8 mouse cellular contexts compared by ENCODE assay signal in genomic region chr5:147050816-147051499, GRCm38 (mm10). TPM values are rescaled to one million over a fixed set of nuclear protein-coding genes. Genes with fewer than 3 reads are reported as not detected.
DNase-seq lines count a peak whose midpoint lies in the region; ATAC-seq and TF ChIP-seq lines count a peak whose summit lies in the region.

No protein-coding gene starts in this region.

- H3K4me1 ChIP-seq in cerebellum, adult 2 months (ENCODE audit: control insufficient read depth, insufficient read depth, low read length), result peaks cover 35% of the 10 kb centered on the region
- peaks cover 19% of the 10 kb centered on the region for H3K4me1 ChIP-seq in lung, embryonic 16.5 days (replicated peaks; ENCODE audit: control insufficient read depth, insufficient read depth, low read length)
- peaks cover 22% of the 10 kb centered on the region for H3K4me1 ChIP-seq in embryonic facial prominence, embryonic 10.5 days
- 0 out of 2 replicates have a peak, but pooled peaks cover 4% of the 10 kb centered on the region for H3K4me1 ChIP-seq in forebrain, postnatal 0 days (ENCODE audit: insufficient read depth)

- H3K27ac ChIP-seq in cerebellum, adult 2 months (ENCODE audit: insufficient read depth, low read length), result peak overlapping the region; percentile 61
- H3K27ac ChIP-seq in lung, embryonic 16.5 days (ENCODE audit: low read length), result no peak overlapping the region
- H3K27ac ChIP-seq in embryonic facial prominence, embryonic 10.5 days (replicated peaks), result 0 out of 2 replicates have a peak overlapping the region, but pooled peaks have one; percentile 19
- H3K27ac ChIP-seq in forebrain, postnatal 0 days (ENCODE audit: low read depth, low read length), result no peak overlapping the region

- no peak for TF ChIP-seq CTCF in cerebellum, adult 2 months (IDR thresholded peaks at IDR 0.05; ENCODE audit: borderline replicate concordance, insufficient read depth, low read depth, low read length)
- TF ChIP-seq CTCF in forebrain, postnatal 0 days (IDR thresholded peaks at IDR 0.05; ENCODE audit: low read depth), result no peak

- no peak for TF ChIP-seq POLR2A in cerebellum, adult 2 months (IDR thresholded peaks at IDR 0.05; ENCODE audit: borderline replicate concordance, insufficient read depth, low read length)

- H3K27me3 ChIP-seq in cerebellum, adult 2 months (ENCODE audit: control insufficient read depth, insufficient read depth, low read length), result no peaks in the 10 kb centered on the region
- no peaks in the 10 kb centered on the region for H3K27me3 ChIP-seq in lung, embryonic 16.5 days (ENCODE audit: control insufficient read depth, insufficient read depth, low read depth, low read length)
- H3K27me3 ChIP-seq in embryonic facial prominence, embryonic 10.5 days (replicated peaks; ENCODE audit: low read depth, poor library complexity, severe bottlenecking), result no peaks in the 10 kb centered on the region
- no peaks in the 10 kb centered on the region for H3K27me3 ChIP-seq in forebrain, postnatal 0 days (ENCODE audit: insufficient read depth, low read length)

- DNase-seq in cerebellum, adult 2 months, result no peak
- no peak for DNase-seq in cerebellum, adult 8-10 months
- DNase-seq in lung, postnatal 4 days, result no peak
- DNase-seq in embryonic facial prominence, embryonic 10.5 days (ENCODE audit: low spot score), result no peak
- peak; percentile 33 to 47 for DNase-seq in natural killer cell, adult 2 months (ENCODE audit: low spot score in 2 of 2)
- no peak for DNase-seq in right cerebral cortex, adult 2 months (ENCODE audit: low spot score in 2 of 2)
- no peak for DNase-seq in forebrain, postnatal 0 days

- H3K9ac ChIP-seq in lung, embryonic 16.5 days (ENCODE audit: low read length), result 0 out of 2 replicates have a peak overlapping the region, but pooled peaks have one; percentile 15
- H3K9ac ChIP-seq in forebrain, postnatal 0 days, result no peak overlapping the region

- H3K4me3 ChIP-seq in cerebellum, adult 2 months (replicated peaks; ENCODE audit: insufficient read depth, low read depth, low read length), result no peak overlapping the region
- no peak overlapping the region for H3K4me3 ChIP-seq in lung, embryonic 16.5 days (ENCODE audit: low read length)
- H3K4me3 ChIP-seq in embryonic facial prominence, embryonic 10.5 days, result no peak overlapping the region
- H3K4me3 ChIP-seq in forebrain, postnatal 0 days (ENCODE audit: low read depth, low read length), result no peak overlapping the region

- 73% methylated on average over 13 of the region's 13 CpGs for WGBS in cerebellum, adult 2 months
- 73% methylated on average over 13 of the region's 13 CpGs for WGBS in lung, embryonic 16.5 days
- 69% methylated on average over 13 of the region's 13 CpGs for WGBS in embryonic facial prominence, embryonic 10.5 days
- WGBS in forebrain, postnatal 0 days, result 74% methylated on average over 13 of the region's 13 CpGs

- peak overlapping the region; percentile 20; the same call in 1 of the 2 replicates for H3K4me2 ChIP-seq in lung, embryonic 16.5 days (ENCODE audit: low read depth, low read length)
- no peak overlapping the region for H3K4me2 ChIP-seq in forebrain, postnatal 0 days (ENCODE audit: low read depth)

- no peaks in the 10 kb centered on the region for H3K9me3 ChIP-seq in lung, embryonic 16.5 days (ENCODE audit: control insufficient read depth, low read length)
- H3K9me3 ChIP-seq in embryonic facial prominence, embryonic 10.5 days, result no peaks in the 10 kb centered on the region
- H3K9me3 ChIP-seq in forebrain, postnatal 0 days (ENCODE audit: low read length), result no peaks in the 10 kb centered on the region

- no peak for ATAC-seq in lung, embryonic 16.5 days (ENCODE audit: low read depth)
- ATAC-seq in forebrain, postnatal 0 days, result no peak

- no peaks in the 10 kb centered on the region for H3K36me3 ChIP-seq in lung, embryonic 16.5 days (ENCODE audit: control insufficient read depth, insufficient read depth, low read length)
- H3K36me3 ChIP-seq in embryonic facial prominence, embryonic 10.5 days (replicated peaks), result no peaks in the 10 kb centered on the region
- no peaks in the 10 kb centered on the region for H3K36me3 ChIP-seq in forebrain, postnatal 0 days (ENCODE audit: insufficient read depth)

RNA-seq across cellular contexts. Expression of gene Lnx2, which starts 25.4 kb away (rescaled TPM):
- 15.9 and 16.8 TPM in 2 replicates for polyA plus RNA-seq in cerebellum, adult 2 months (2012; rRNA removed)
- 19.7 and 19.8 TPM in 2 replicates for polyA plus RNA-seq in lung, embryonic 16.5 days (2015; fragmentation: Nextera tagmentation; extraction: Ambion mirVana)
- 10.4 and 11.6 TPM in 2 replicates for polyA plus RNA-seq in embryonic facial prominence, embryonic 10.5 days (2016; fragmentation: Nextera tagmentation; extraction: Ambion mirVana)
- total RNA-seq in forebrain, postnatal 0 days (2014; rRNA removed), result 10.0 and 14.4 TPM in 2 replicates
- polyA plus RNA-seq in forebrain, postnatal 0 days (2015; fragmentation: Nextera tagmentation; extraction: Ambion mirVana), result 5.6 and 6.5 TPM in 2 replicates

RNA-seq across cellular contexts. Expression of gene Polr1d, which starts 25.9 kb away (rescaled TPM):
- 85.0 and 89.2 TPM in 2 replicates for polyA plus RNA-seq in cerebellum, adult 2 months (2012; rRNA removed)
- 118 and 120 TPM in 2 replicates for polyA plus RNA-seq in lung, embryonic 16.5 days (2015; fragmentation: Nextera tagmentation; extraction: Ambion mirVana)
- 135 and 141 TPM in 2 replicates for polyA plus RNA-seq in embryonic facial prominence, embryonic 10.5 days (2016; fragmentation: Nextera tagmentation; extraction: Ambion mirVana)
- 92.1 and 126 TPM in 2 replicates for total RNA-seq in forebrain, postnatal 0 days (2014; rRNA removed)
- polyA plus RNA-seq in forebrain, postnatal 0 days (2015; fragmentation: Nextera tagmentation; extraction: Ambion mirVana), result 114 and 141 TPM in 2 replicates

Comparison
In these comparisons a context has a peak if more than half of its experiments do, and no peak if none do; other contexts are left out.
1. DNase-seq: peak in natural killer cell, adult 2 months (2 of 2); none in cerebellum, adult 2 months (0 of 2), cerebellum, adult 8-10 months (single experiment), lung, postnatal 4 days (0 of 2), embryonic facial prominence, embryonic 10.5 days (single experiment), right cerebral cortex, adult 2 months (0 of 2) and forebrain, postnatal 0 days (single experiment).
2. H3K27ac ChIP-seq: peak in cerebellum, adult 2 months (single experiment) and embryonic facial prominence, embryonic 10.5 days (single experiment); none in lung, embryonic 16.5 days (single experiment) and forebrain, postnatal 0 days (single experiment).